Mouse (Mus musculus) cerebellum, adult 2 months (tissue): ENCODE data around the gene Gca. TPM values are rescaled to one million over a fixed set of nuclear protein-coding genes. Genes with fewer than 3 reads are reported as not detected.

Source experiments
- DNase-seq, 2 experiments: peaks; one replicate each; pipeline ENCODE4 v3.0.0; 2021
- H3K27ac ChIP-seq: fragments of 200-500 bp; 2 replicates; pipeline ENCODE4 v1.5.1; 2012; ENCODE audit warnings: low read length, control low read depth, inconsistent platforms; ENCODE audit not compliant: insufficient read depth
- H3K27me3 ChIP-seq: fragments of 200-500 bp; 2 replicates; pipeline ENCODE4 v1.6.1; 2012; ENCODE audit warnings: inconsistent platforms, mild to moderate bottlenecking, low read length, moderate library complexity; ENCODE audit not compliant: control insufficient read depth, insufficient read depth
- H3K4me1 ChIP-seq: fragments of 200-500 bp; 2 replicates; pipeline ENCODE4 v1.6.1; 2011; ENCODE audit warnings: low read length; ENCODE audit not compliant: control insufficient read depth, insufficient read depth
- H3K4me3 ChIP-seq: fragments of 200-500 bp; replicated peaks from 2 replicates; pipeline ENCODE3; 2011; ENCODE audit warnings: mild to moderate bottlenecking, low read depth, low read length, control low read depth; ENCODE audit not compliant: insufficient read depth
- CTCF ChIP-seq: fragments of 200-500 bp; IDR thresholded peaks from 2 replicates; pipeline ENCODE4 v1.5.1; 2011; ENCODE audit warnings: low read depth, mild to moderate bottlenecking, control low read depth, low read length, moderate library complexity, borderline replicate concordance; ENCODE audit not compliant: insufficient read depth
- POLR2A ChIP-seq: fragments of 200-500 bp; IDR thresholded peaks from 2 replicates; pipeline ENCODE4 v1.6.1; 2011; ENCODE audit warnings: low read length, control low read depth, borderline replicate concordance; ENCODE audit not compliant: insufficient read depth
- WGBS: fragments of 180-500 bp; shearing (Covaris S2); methylation state at CpG from one replicate; pipeline ENCODE4 v1.1.7; 2018; 5-methylcytosine and 5-hydroxymethylcytosine counted together
- polyA plus RNA-seq: library from polyadenylated mRNA; depleted of rRNA; stranded (reverse); fragments of >200 nt; gene quantifications from 2 replicates; pipeline ENCODE4 v1.2.3, GENCODE M21; 2012; rRNA removed

Gene Gca
- polyA plus RNA-seq, 1 experiment, result 11.0 TPM

GRCm38 (mm10) chr2:62717270-62717669, 53.2 kb downstream of the Gca start:
- H3K4me1 ChIP-seq, result no peaks in the 10 kb centered on the region
- TF ChIP-seq POLR2A (no peak), CTCF (no peak)
- no peak overlapping the region for H3K4me3 ChIP-seq
- H3K27ac ChIP-seq, result no peak overlapping the region
- DNase-seq, result no peak
- 86% methylated on average over 6 of the region's 6 CpGs for WGBS
- no peaks in the 10 kb centered on the region for H3K27me3 ChIP-seq

GRCm38 (mm10) chr2:62718411-62718810, 54.3 kb downstream of the Gca start:
- 23% methylated on average over 1 of the region's 1 CpGs for WGBS
- no peak for DNase-seq

GRCm38 (mm10) chr2:62725946-62726345, 61.9 kb downstream of the Gca start:
- no peak for DNase-seq
- WGBS, result 43% methylated on average over 1 of the region's 1 CpGs
- Histone ChIP-seq H3K4me1 (no peaks in the 10 kb centered on the region), H3K4me3 (no peak overlapping the region), H3K27ac (no peak overlapping the region), H3K27me3 (no peaks in the 10 kb centered on the region)
- no peak for TF ChIP-seq CTCF
- no peak for TF ChIP-seq POLR2A

More at GRCm38 (mm10) chr2:62718411-62718810, 54.3 kb downstream of the Gca start:
- Histone ChIP-seq H3K27ac (no peak overlapping the region), H3K4me3 (no peak overlapping the region), H3K27me3 (no peaks in the 10 kb centered on the region), H3K4me1 (no peaks in the 10 kb centered on the region)
- TF ChIP-seq POLR2A (no peak), CTCF (no peak)

- Histone ChIP-seq H3K27me3 (no peaks in the 10 kb centered on the region), H3K4me1 (no peaks in the 10 kb centered on the region), H3K27ac (no peak overlapping the region), H3K4me3 (no peak overlapping the region)
- no peak for DNase-seq
- TF ChIP-seq POLR2A, result no peak
- no peak for TF ChIP-seq CTCF
- WGBS, result 93% methylated on average over 2 of the region's 2 CpGs
These were observed 63.6 kb downstream of the Gca start for GRCm38 (mm10) chr2:62727732-62728131.

GRCm38 (mm10) chr2:62730671-62731070, 66.6 kb downstream of the Gca start:
- 81% methylated on average over 1 of the region's 1 CpGs for WGBS
- no peak for TF ChIP-seq POLR2A

GRCm38 (mm10) chr2:62743098-62743497, 79.0 kb downstream of the Gca start:
- no peak for DNase-seq
- no peaks in the 10 kb centered on the region for H3K4me1 ChIP-seq

More at GRCm38 (mm10) chr2:62730671-62731070, 66.6 kb downstream of the Gca start:
- Histone ChIP-seq H3K27me3 (no peaks in the 10 kb centered on the region), H3K4me3 (no peak overlapping the region), H3K4me1 (no peaks in the 10 kb centered on the region), H3K27ac (no peak overlapping the region)
- no peak for DNase-seq

More at GRCm38 (mm10) chr2:62743098-62743497, 79.0 kb downstream of the Gca start:
- Histone ChIP-seq H3K27me3 (no peaks in the 10 kb centered on the region), H3K27ac (no peak overlapping the region), H3K4me3 (no peak overlapping the region)
- no peak for TF ChIP-seq CTCF
- TF ChIP-seq POLR2A, result no peak
- WGBS, result 67% methylated on average over 2 of the region's 2 CpGs

Other genes starting within 250 kb of the Gca start
- gene Gcg, start 180.6 kb upstream of the Gca start, polyA plus RNA-seq, result 0.41 TPM in 1 of 2 replicates, not detected in the other
- gene Fap, start 90.2 kb upstream of the Gca start, polyA plus RNA-seq, result 0.75 and 0.90 TPM in 2 replicates
- 1.3 and 1.4 TPM in 2 replicates for gene Ifih1, start 18.0 kb upstream of the Gca start, polyA plus RNA-seq